Comparison of ENCODE assay signal across 8 mouse cellular contexts in genomic region chr10:41520410-41520673, GRCm38 (mm10). TPM values are rescaled to one million over a fixed set of nuclear protein-coding genes. Genes with fewer than 3 reads are reported as not detected.
A peak's percentile ranks its signal among the peaks of the same experiment; 100 is the strongest.
DNase-seq lines count a peak whose midpoint lies in the region; ATAC-seq and TF ChIP-seq lines count a peak whose summit lies in the region.

No protein-coding gene starts in this region.

- intact Hi-C loops in left cerebral cortex, adult 2 months (cut with DNase I), result loop anchor here (5.0 kb wide), 3 partner anchors 52 to 292 kb away; no protein-coding TSS in a partner anchor
- intact Hi-C loops in left cerebral cortex, postnatal 4 days (cut with DNase I), result no loop called here

- peak overlapping the region; percentile 32; the same call in 1 of the 2 replicates for H3K27ac ChIP-seq in left cerebral cortex, adult 2 months
- no peak overlapping the region for H3K27ac ChIP-seq in embryonic facial prominence, embryonic 12.5 days
- H3K27ac ChIP-seq in intestine, embryonic 15.5 days, result no peak overlapping the region
- H3K27ac ChIP-seq in neural tube, embryonic 12.5 days, result no peak overlapping the region

- no peak for ATAC-seq in embryonic facial prominence, embryonic 12.5 days (ENCODE audit: insufficient number of reproducible peaks, insufficient read depth, low FRiP score, low TSS enrichment)
- ATAC-seq in intestine, embryonic 15.5 days, result no peak
- ATAC-seq in neural tube, embryonic 12.5 days (ENCODE audit: low FRiP score, low read depth), result no peak

- peak overlapping the region; percentile 93 for H3K9ac ChIP-seq in embryonic facial prominence, embryonic 12.5 days
- peak overlapping the region; percentile 94 for H3K9ac ChIP-seq in intestine, embryonic 15.5 days
- H3K9ac ChIP-seq in neural tube, embryonic 12.5 days, result peak overlapping the region; percentile 90

- no peaks in the 10 kb centered on the region for H3K9me3 ChIP-seq in embryonic facial prominence, embryonic 12.5 days
- no peaks in the 10 kb centered on the region for H3K9me3 ChIP-seq in intestine, embryonic 15.5 days
- no peaks in the 10 kb centered on the region for H3K9me3 ChIP-seq in neural tube, embryonic 12.5 days

- no peak for TF ChIP-seq CTCF in left cerebral cortex, adult 2 months (IDR thresholded peaks at IDR 0.05)

- peak overlapping the region; percentile 80 for H3K4me3 ChIP-seq in left cerebral cortex, adult 2 months
- peak overlapping the region; percentile 96 for H3K4me3 ChIP-seq in embryonic facial prominence, embryonic 12.5 days
- peak overlapping the region; percentile 96 for H3K4me3 ChIP-seq in intestine, embryonic 15.5 days (replicated peaks)
- peak overlapping the region; percentile 92 for H3K4me3 ChIP-seq in neural tube, embryonic 12.5 days

- H3K4me2 ChIP-seq in embryonic facial prominence, embryonic 12.5 days (replicated peaks), result peak overlapping the region; percentile 83
- H3K4me2 ChIP-seq in intestine, embryonic 15.5 days (replicated peaks), result peak overlapping the region; percentile 73
- H3K4me2 ChIP-seq in neural tube, embryonic 12.5 days (replicated peaks), result peak overlapping the region; percentile 81

- H3K27me3 ChIP-seq in embryonic facial prominence, embryonic 12.5 days, result no peaks in the 10 kb centered on the region
- H3K27me3 ChIP-seq in intestine, embryonic 15.5 days (replicated peaks), result no peaks in the 10 kb centered on the region
- no peaks in the 10 kb centered on the region for H3K27me3 ChIP-seq in neural tube, embryonic 12.5 days (replicated peaks)

- WGBS in embryonic facial prominence, embryonic 12.5 days, result 6% methylated on average over 5 of the region's 5 CpGs
- under 1% methylated on average over 5 of the region's 5 CpGs for WGBS in intestine, embryonic 15.5 days
- 6% methylated on average over 5 of the region's 5 CpGs for WGBS in neural tube, embryonic 12.5 days

- peaks cover 14% of the 10 kb centered on the region for H3K36me3 ChIP-seq in embryonic facial prominence, embryonic 12.5 days
- H3K36me3 ChIP-seq in intestine, embryonic 15.5 days, result peaks cover 4% of the 10 kb centered on the region; the same call in 1 of the 2 replicates
- peaks cover 6% of the 10 kb centered on the region; the same call in 1 of the 2 replicates for H3K36me3 ChIP-seq in neural tube, embryonic 12.5 days

- H3K4me1 ChIP-seq in embryonic facial prominence, embryonic 12.5 days, result peaks cover 19% of the 10 kb centered on the region
- H3K4me1 ChIP-seq in intestine, embryonic 15.5 days (replicated peaks), result peaks cover 9% of the 10 kb centered on the region; the same call in 1 of the 2 replicates
- H3K4me1 ChIP-seq in neural tube, embryonic 12.5 days, result peaks cover 11% of the 10 kb centered on the region

- no peak for DNase-seq in left cerebral cortex, adult 2 months (ENCODE audit: extremely low spot score in 1 of 2, low spot score in 2 of 2)
- no peak for DNase-seq in left cerebral cortex, postnatal 4 days
- DNase-seq in c-Kit-positive CD71-positive TER-119-positive erythroid progenitor cells, embryonic 14.5 days (ENCODE audit: low spot score), result no peak
- DNase-seq in cerebellum, postnatal 4 days (ENCODE audit: low spot score in 2 of 2), result no peak
- no peak for DNase-seq in left cerebral cortex, adult 18-20 months (ENCODE audit: low spot score in 2 of 2)

RNA-seq across cellular contexts. Expression of gene Cd164, which starts 1.1 kb away (rescaled TPM):
- total RNA-seq in left cerebral cortex, adult 2 months (2021), result 10 to 100 TPM; 66.5 to 67.8 TPM
- 10 to 100 TPM; 39.9 to 43.4 TPM for total RNA-seq in left cerebral cortex, postnatal 4 days (2021)
- 164 and 178 TPM in 2 replicates for polyA plus RNA-seq in embryonic facial prominence, embryonic 12.5 days (2016; fragmentation: Nextera tagmentation; extraction: Ambion mirVana)
- 166 and 185 TPM in 2 replicates for polyA plus RNA-seq in intestine, embryonic 15.5 days (2015; fragmentation: Nextera tagmentation; extraction: Ambion mirVana)
- polyA plus RNA-seq in neural tube, embryonic 12.5 days (2016; fragmentation: Nextera tagmentation; extraction: Ambion mirVana), result 91.3 and 98.8 TPM in 2 replicates
- 10 to 100 TPM; 61.0 to 68.7 TPM for total RNA-seq in left cerebral cortex, adult 18-20 months (2021)

RNA-seq across cellular contexts. Expression of gene Ppil6, which starts 30.1 kb away (rescaled TPM):
- 1 to 10 TPM; 4.6 to 6.6 TPM for total RNA-seq in left cerebral cortex, adult 2 months (2021)
- total RNA-seq in left cerebral cortex, postnatal 4 days (2021), result 1 to 10 TPM; 4.6 to 4.9 TPM
- polyA plus RNA-seq in embryonic facial prominence, embryonic 12.5 days (2016; fragmentation: Nextera tagmentation; extraction: Ambion mirVana), result 0.55 and 1.2 TPM in 2 replicates
- 0.57 and 0.63 TPM in 2 replicates for polyA plus RNA-seq in intestine, embryonic 15.5 days (2015; fragmentation: Nextera tagmentation; extraction: Ambion mirVana)
- polyA plus RNA-seq in neural tube, embryonic 12.5 days (2016; fragmentation: Nextera tagmentation; extraction: Ambion mirVana), result 0.79 and 1.2 TPM in 2 replicates
- total RNA-seq in left cerebral cortex, adult 18-20 months (2021), result 1 to 10 TPM; 4.4 to 5.7 TPM

RNA-seq across cellular contexts. Expression of gene Smpd2, which starts 30.2 kb away (rescaled TPM):
- 10 to 100 TPM; 16.8 to 21.3 TPM for total RNA-seq in left cerebral cortex, adult 2 months (2021)
- total RNA-seq in left cerebral cortex, postnatal 4 days (2021), result 10 to 100 TPM; 20.1 to 21.9 TPM
- 57.9 and 59.8 TPM in 2 replicates for polyA plus RNA-seq in embryonic facial prominence, embryonic 12.5 days (2016; fragmentation: Nextera tagmentation; extraction: Ambion mirVana)
- 50.2 and 56.2 TPM in 2 replicates for polyA plus RNA-seq in intestine, embryonic 15.5 days (2015; fragmentation: Nextera tagmentation; extraction: Ambion mirVana)
- polyA plus RNA-seq in neural tube, embryonic 12.5 days (2016; fragmentation: Nextera tagmentation; extraction: Ambion mirVana), result 41.0 and 43.4 TPM in 2 replicates
- 10 to 100 TPM; 15.0 to 16.9 TPM for total RNA-seq in left cerebral cortex, adult 18-20 months (2021)

RNA-seq across cellular contexts. Expression of gene Mical1, which starts 44.2 kb away (rescaled TPM):
- 10 to 100 TPM; 22.6 to 26.0 TPM for total RNA-seq in left cerebral cortex, adult 2 months (2021)
- 10 to 100 TPM; 75.8 to 82.1 TPM for total RNA-seq in left cerebral cortex, postnatal 4 days (2021)
- polyA plus RNA-seq in embryonic facial prominence, embryonic 12.5 days (2016; fragmentation: Nextera tagmentation; extraction: Ambion mirVana), result 50.8 and 55.6 TPM in 2 replicates
- 25.0 and 26.6 TPM in 2 replicates for polyA plus RNA-seq in intestine, embryonic 15.5 days (2015; fragmentation: Nextera tagmentation; extraction: Ambion mirVana)
- 44.8 and 47.5 TPM in 2 replicates for polyA plus RNA-seq in neural tube, embryonic 12.5 days (2016; fragmentation: Nextera tagmentation; extraction: Ambion mirVana)
- 10 to 100 TPM; 25.1 to 25.5 TPM for total RNA-seq in left cerebral cortex, adult 18-20 months (2021)
